Mouse (Mus musculus): Measurements from ENCODE around the gene Wdr11. TPM values are rescaled to one million over a fixed set of nuclear protein-coding genes. Genes with fewer than 3 reads are reported as not detected.

Wdr11 gene
- polyA plus RNA-seq, 1 experiment from 2014 or later = 37.0 TPM

GRCm38 (mm10) chr7:129648938-129649337 lies 57.3 kb downstream of the Wdr11 start:
- Histone ChIP-seq H3K4me2 (ENCODE audit: low read depth, low read length) (no peak overlapping the region), H3K9ac (ENCODE audit: low read depth, low read length) (no peak overlapping the region), H3K27ac (ENCODE audit: low read length) (no peak overlapping the region), H3K36me3 (ENCODE audit: control insufficient read depth, insufficient read depth, low read length) (no peaks in the 10 kb centered on the region), H3K4me1 (ENCODE audit: control insufficient read depth, insufficient read depth, low read length) (no peaks in the 10 kb centered on the region), H3K9me3 (ENCODE audit: control insufficient read depth, low read length) (no peaks in the 10 kb centered on the region), H3K4me3 (ENCODE audit: low read length) (no peak overlapping the region), H3K27me3 (replicated peaks; ENCODE audit: control insufficient read depth, insufficient read depth, low read length) (no peaks in the 10 kb centered on the region)
- 0 out of 2 replicates have a peak, but pooled peaks have one; percentile 38 for ATAC-seq
- 6% methylated on average over 6 of the region's 6 CpGs for WGBS

- Histone ChIP-seq H3K9ac (ENCODE audit: low read depth, low read length) (no peak overlapping the region), H3K4me2 (ENCODE audit: low read depth, low read length) (no peak overlapping the region), H3K27me3 (replicated peaks; ENCODE audit: control insufficient read depth, insufficient read depth, low read length) (no peaks in the 10 kb centered on the region), H3K9me3 (ENCODE audit: control insufficient read depth, low read length) (no peaks in the 10 kb centered on the region), H3K4me3 (ENCODE audit: low read length) (no peak overlapping the region), H3K27ac (ENCODE audit: low read length) (no peak overlapping the region), H3K36me3 (ENCODE audit: control insufficient read depth, insufficient read depth, low read length) (no peaks in the 10 kb centered on the region), H3K4me1 (ENCODE audit: control insufficient read depth, insufficient read depth, low read length) (0 out of 2 replicates have a peak, but pooled peaks cover 3% of the 10 kb centered on the region)
- ATAC-seq = no peak
- 80% methylated on average over 5 of the region's 5 CpGs for WGBS
Measured at GRCm38 (mm10) chr7:129650717-129651116, 59.1 kb downstream of the Wdr11 start.

GRCm38 (mm10) chr7:129651781-129652180 lies 60.1 kb downstream of the Wdr11 start:
- Histone ChIP-seq H3K9me3 (ENCODE audit: control insufficient read depth, low read length) (no peaks in the 10 kb centered on the region), H3K4me3 (ENCODE audit: low read length) (no peak overlapping the region), H3K27me3 (replicated peaks; ENCODE audit: control insufficient read depth, insufficient read depth, low read length) (no peaks in the 10 kb centered on the region), H3K36me3 (ENCODE audit: control insufficient read depth, insufficient read depth, low read length) (no peaks in the 10 kb centered on the region), H3K9ac (ENCODE audit: low read depth, low read length) (no peak overlapping the region), H3K27ac (ENCODE audit: low read length) (no peak overlapping the region), H3K4me2 (ENCODE audit: low read depth, low read length) (no peak overlapping the region), H3K4me1 (ENCODE audit: control insufficient read depth, insufficient read depth, low read length) (0 out of 2 replicates have a peak, but pooled peaks cover 3% of the 10 kb centered on the region)
- no peak for ATAC-seq
- 45% methylated on average over 7 of the region's 7 CpGs for WGBS

GRCm38 (mm10) chr7:129652901-129653460 lies 61.3 kb downstream of the Wdr11 start:
- no peak for ATAC-seq
- H3K27ac ChIP-seq (ENCODE audit: low read length) = no peak overlapping the region
- 51% methylated on average over 9 of the region's 9 CpGs for WGBS
- H3K27me3 ChIP-seq (replicated peaks; ENCODE audit: control insufficient read depth, insufficient read depth, low read length) = no peaks in the 10 kb centered on the region
- H3K4me2 ChIP-seq (ENCODE audit: low read depth, low read length) = no peak overlapping the region
- no peaks in the 10 kb centered on the region for H3K9me3 ChIP-seq (ENCODE audit: control insufficient read depth, low read length)
- no peak overlapping the region for H3K4me3 ChIP-seq (ENCODE audit: low read length)
- 0 out of 2 replicates have a peak, but pooled peaks cover 3% of the 10 kb centered on the region for H3K4me1 ChIP-seq (ENCODE audit: control insufficient read depth, insufficient read depth, low read length)
- no peak overlapping the region for H3K9ac ChIP-seq (ENCODE audit: low read depth, low read length)
- H3K36me3 ChIP-seq (ENCODE audit: control insufficient read depth, insufficient read depth, low read length) = no peaks in the 10 kb centered on the region

GRCm38 (mm10) chr7:129653791-129654271 lies 62.2 kb downstream of the Wdr11 start:
- Histone ChIP-seq H3K27me3 (replicated peaks; ENCODE audit: control insufficient read depth, insufficient read depth, low read length) (no peaks in the 10 kb centered on the region), H3K4me3 (ENCODE audit: low read length) (no peak overlapping the region), H3K4me1 (ENCODE audit: control insufficient read depth, insufficient read depth, low read length) (0 out of 2 replicates have a peak, but pooled peaks cover 3% of the 10 kb centered on the region), H3K4me2 (ENCODE audit: low read depth, low read length) (no peak overlapping the region), H3K27ac (ENCODE audit: low read length) (no peak overlapping the region), H3K9ac (ENCODE audit: low read depth, low read length) (no peak overlapping the region), H3K9me3 (ENCODE audit: control insufficient read depth, low read length) (no peaks in the 10 kb centered on the region), H3K36me3 (ENCODE audit: control insufficient read depth, insufficient read depth, low read length) (no peaks in the 10 kb centered on the region)
- peak; percentile 57 for ATAC-seq
- WGBS = 9% methylated on average over 11 of the region's 11 CpGs

GRCm38 (mm10) chr7:129654923-129655322 lies 63.3 kb downstream of the Wdr11 start:
- H3K9me3 ChIP-seq (ENCODE audit: control insufficient read depth, low read length) = no peaks in the 10 kb centered on the region
- H3K4me1 ChIP-seq (ENCODE audit: control insufficient read depth, insufficient read depth, low read length) = 0 out of 2 replicates have a peak, but pooled peaks cover 6% of the 10 kb centered on the region
- H3K4me2 ChIP-seq (ENCODE audit: low read depth, low read length) = no peak overlapping the region
- H3K9ac ChIP-seq (ENCODE audit: low read depth, low read length) = no peak overlapping the region
- ATAC-seq = no peak
- H3K36me3 ChIP-seq (ENCODE audit: control insufficient read depth, insufficient read depth, low read length) = no peaks in the 10 kb centered on the region
- WGBS = 74% methylated on average over 12 of the region's 12 CpGs
- no peaks in the 10 kb centered on the region for H3K27me3 ChIP-seq (replicated peaks; ENCODE audit: control insufficient read depth, insufficient read depth, low read length)
- H3K27ac ChIP-seq (ENCODE audit: low read length) = no peak overlapping the region
- no peak overlapping the region for H3K4me3 ChIP-seq (ENCODE audit: low read length)

- 74% methylated on average over 14 of the region's 14 CpGs for whole genome bisulfite sequencing
- Histone ChIP-seq H3K27ac (ENCODE audit: low read length) (no peak overlapping the region), H3K4me2 (ENCODE audit: low read depth, low read length) (no peak overlapping the region), H3K27me3 (replicated peaks; ENCODE audit: control insufficient read depth, insufficient read depth, low read length) (no peaks in the 10 kb centered on the region), H3K4me1 (ENCODE audit: control insufficient read depth, insufficient read depth, low read length) (0 out of 2 replicates have a peak, but pooled peaks cover 10% of the 10 kb centered on the region), H3K9ac (ENCODE audit: low read depth, low read length) (no peak overlapping the region), H3K4me3 (ENCODE audit: low read length) (no peak overlapping the region), H3K36me3 (ENCODE audit: control insufficient read depth, insufficient read depth, low read length) (no peaks in the 10 kb centered on the region), H3K9me3 (ENCODE audit: control insufficient read depth, low read length) (no peaks in the 10 kb centered on the region)
- no peak for ATAC-seq
Measured at GRCm38 (mm10) chr7:129655604-129656226, 64.1 kb downstream of the Wdr11 start.

GRCm38 (mm10) chr7:129657867-129658266 lies 66.2 kb downstream of the Wdr11 start:
- Histone ChIP-seq H3K36me3 (ENCODE audit: control insufficient read depth, insufficient read depth, low read length) (no peaks in the 10 kb centered on the region), H3K27me3 (replicated peaks; ENCODE audit: control insufficient read depth, insufficient read depth, low read length) (no peaks in the 10 kb centered on the region), H3K9me3 (ENCODE audit: control insufficient read depth, low read length) (no peaks in the 10 kb centered on the region), H3K4me2 (ENCODE audit: low read depth, low read length) (no peak overlapping the region), H3K4me3 (ENCODE audit: low read length) (no peak overlapping the region), H3K9ac (ENCODE audit: low read depth, low read length) (no peak overlapping the region), H3K4me1 (ENCODE audit: control insufficient read depth, insufficient read depth, low read length) (0 out of 2 replicates have a peak, but pooled peaks cover 10% of the 10 kb centered on the region), H3K27ac (ENCODE audit: low read length) (no peak overlapping the region)
- 86% methylated on average over 8 of the region's 8 CpGs for WGBS
- ATAC-seq = no peak

GRCm38 (mm10) chr7:129659755-129660154 lies 68.1 kb downstream of the Wdr11 start:
- no peaks in the 10 kb centered on the region for H3K9me3 ChIP-seq (ENCODE audit: control insufficient read depth, low read length)
- no peaks in the 10 kb centered on the region for H3K27me3 ChIP-seq (replicated peaks; ENCODE audit: control insufficient read depth, insufficient read depth, low read length)
- no peak for ATAC-seq
- no peaks in the 10 kb centered on the region for H3K36me3 ChIP-seq (ENCODE audit: control insufficient read depth, insufficient read depth, low read length)
- 82% methylated on average over 8 of the region's 8 CpGs for whole genome bisulfite sequencing
- H3K4me2 ChIP-seq (ENCODE audit: low read depth, low read length) = no peak overlapping the region
- no peak overlapping the region for H3K4me3 ChIP-seq (ENCODE audit: low read length)
- peaks cover 18% of the 10 kb centered on the region for H3K4me1 ChIP-seq (ENCODE audit: control insufficient read depth, insufficient read depth, low read length)
- no peak overlapping the region for H3K9ac ChIP-seq (ENCODE audit: low read depth, low read length)
- no peak overlapping the region for H3K27ac ChIP-seq (ENCODE audit: low read length)

Measured in intestine, embryonic 16.5 days (tissue).